Mouse (Mus musculus) hindbrain, embryonic 16.5 days (tissue): Measurements from ENCODE around the gene Mgll. TPM values are rescaled to one million over a fixed set of nuclear protein-coding genes. Genes with fewer than 3 reads are reported as not detected.

Experiments used
- ATAC-seq: fragments of 200-750 bp; cut with Nextera tagmentation; 2 replicates; pipeline ENCODE4 v1.8.0; 2017; ENCODE audit warnings: moderate TSS enrichment, moderate library complexity
- H3K27ac ChIP-seq: fragments of 300-500 bp; sonication (generic); 2 replicates; pipeline ENCODE4 v1.5.1; 2014; ENCODE audit warnings: low read depth, mild to moderate bottlenecking, control low read depth, low read length, moderate library complexity
- H3K27me3 ChIP-seq: fragments of 300-500 bp; sonication (generic); replicated peaks from 2 replicates; pipeline ENCODE4 v1.6.1; 2014; ENCODE audit warnings: low read length; ENCODE audit not compliant: control insufficient read depth, insufficient read depth
- H3K36me3 ChIP-seq: fragments of 300-500 bp; sonication (generic); 2 replicates; pipeline ENCODE4 v1.6.1; 2014; ENCODE audit warnings: mild to moderate bottlenecking, low read length, moderate library complexity, mixed read lengths; ENCODE audit not compliant: control insufficient read depth, insufficient read depth
- H3K4me1 ChIP-seq: fragments of 300-500 bp; sonication (generic); 2 replicates; pipeline ENCODE4 v1.6.1; 2014; ENCODE audit warnings: low read depth, low read length; ENCODE audit not compliant: control insufficient read depth, insufficient read depth
- H3K4me2 ChIP-seq: fragments of 300-500 bp; sonication (generic); 2 replicates; pipeline ENCODE4 v1.6.1; 2014; ENCODE audit warnings: mild to moderate bottlenecking, low read length, control low read depth, moderate library complexity
- H3K4me3 ChIP-seq: fragments of 300-500 bp; sonication (generic); 2 replicates; pipeline ENCODE4 v1.5.1; 2014; ENCODE audit warnings: mild to moderate bottlenecking, low read length, control low read depth, moderate library complexity
- H3K9ac ChIP-seq: fragments of 300-500 bp; sonication (generic); 2 replicates; pipeline ENCODE4 v1.6.1; 2014; ENCODE audit warnings: low read depth, mild to moderate bottlenecking, control low read depth, low read length, moderate library complexity
- H3K9me3 ChIP-seq: fragments of 300-500 bp; sonication (generic); 2 replicates; pipeline ENCODE4 v1.6.1; 2014; ENCODE audit warnings: mild to moderate bottlenecking, low read length, moderate library complexity; ENCODE audit not compliant: control insufficient read depth
- WGBS: fragments of 180-500 bp; shearing (Covaris S2); extraction: QIAGEN DNeasy Blood & Tissue Kit; methylation state at CpG from one replicate; pipeline ENCODE4 v1.1.7; 2014; 5-methylcytosine and 5-hydroxymethylcytosine counted together
- polyA plus RNA-seq: library from polyadenylated mRNA; unstranded; fragments of >200 nt; fragmentation: Nextera tagmentation; extraction: Ambion mirVana; gene quantifications from 2 replicates; pipeline ENCODE4 v1.2.1, GENCODE M21; 2015

The Mgll gene
- polyA plus RNA-seq, 1 experiment from 2014 or later, result 96.8 TPM

GRCm38 (mm10) chr6:88736741-88737508, 12.7 kb downstream of the Mgll start:
- H3K27ac ChIP-seq, result no peak overlapping the region
- no peak overlapping the region for H3K4me2 ChIP-seq
- no peaks in the 10 kb centered on the region for H3K36me3 ChIP-seq
- no peaks in the 10 kb centered on the region for H3K27me3 ChIP-seq
- no peaks in the 10 kb centered on the region for H3K9me3 ChIP-seq
- WGBS, result 66% methylated on average over 16 of the region's 16 CpGs
- 0 out of 2 replicates have a peak, but pooled peaks have one; percentile 38 for ATAC-seq
- H3K9ac ChIP-seq, result no peak overlapping the region
- H3K4me3 ChIP-seq, result no peak overlapping the region
- H3K4me1 ChIP-seq, result peaks cover 17% of the 10 kb centered on the region

GRCm38 (mm10) chr6:88737509-88737888, 13.3 kb downstream of the Mgll start:
- 70% methylated on average over 5 of the region's 6 CpGs for WGBS

GRCm38 (mm10) chr6:88741041-88741440, 16.8 kb downstream of the Mgll start:
- no peaks in the 10 kb centered on the region for H3K9me3 ChIP-seq
- H3K27ac ChIP-seq, result no peak overlapping the region
- H3K9ac ChIP-seq, result no peak overlapping the region
- WGBS, result 92% methylated on average over 3 of the region's 3 CpGs
- H3K4me3 ChIP-seq, result no peak overlapping the region
- H3K36me3 ChIP-seq, result no peaks in the 10 kb centered on the region
- no peak for ATAC-seq
- peaks cover 22% of the 10 kb centered on the region for H3K4me1 ChIP-seq
- H3K4me2 ChIP-seq, result no peak overlapping the region
- H3K27me3 ChIP-seq, result no peaks in the 10 kb centered on the region

More at GRCm38 (mm10) chr6:88737509-88737888, 13.3 kb downstream of the Mgll start:
- peaks cover 13% of the 10 kb centered on the region for H3K4me1 ChIP-seq
- H3K27me3 ChIP-seq, result no peaks in the 10 kb centered on the region
- H3K9ac ChIP-seq, result no peak overlapping the region
- no peak overlapping the region for H3K27ac ChIP-seq
- H3K36me3 ChIP-seq, result no peaks in the 10 kb centered on the region
- no peaks in the 10 kb centered on the region for H3K9me3 ChIP-seq
- no peak overlapping the region for H3K4me3 ChIP-seq
- ATAC-seq, result no peak
- H3K4me2 ChIP-seq, result no peak overlapping the region

GRCm38 (mm10) chr6:88741791-88742190, 17.6 kb downstream of the Mgll start:
- Histone ChIP-seq H3K9ac (no peak overlapping the region), H3K4me2 (no peak overlapping the region), H3K27ac (no peak overlapping the region), H3K27me3 (no peaks in the 10 kb centered on the region), H3K9me3 (no peaks in the 10 kb centered on the region), H3K4me1 (peaks cover 21% of the 10 kb centered on the region), H3K4me3 (no peak overlapping the region), H3K36me3 (no peaks in the 10 kb centered on the region)
- 63% methylated on average over 3 of the region's 3 CpGs for WGBS
- ATAC-seq, result peak; percentile 12; the same call in 1 of the 2 replicates

DNA sequence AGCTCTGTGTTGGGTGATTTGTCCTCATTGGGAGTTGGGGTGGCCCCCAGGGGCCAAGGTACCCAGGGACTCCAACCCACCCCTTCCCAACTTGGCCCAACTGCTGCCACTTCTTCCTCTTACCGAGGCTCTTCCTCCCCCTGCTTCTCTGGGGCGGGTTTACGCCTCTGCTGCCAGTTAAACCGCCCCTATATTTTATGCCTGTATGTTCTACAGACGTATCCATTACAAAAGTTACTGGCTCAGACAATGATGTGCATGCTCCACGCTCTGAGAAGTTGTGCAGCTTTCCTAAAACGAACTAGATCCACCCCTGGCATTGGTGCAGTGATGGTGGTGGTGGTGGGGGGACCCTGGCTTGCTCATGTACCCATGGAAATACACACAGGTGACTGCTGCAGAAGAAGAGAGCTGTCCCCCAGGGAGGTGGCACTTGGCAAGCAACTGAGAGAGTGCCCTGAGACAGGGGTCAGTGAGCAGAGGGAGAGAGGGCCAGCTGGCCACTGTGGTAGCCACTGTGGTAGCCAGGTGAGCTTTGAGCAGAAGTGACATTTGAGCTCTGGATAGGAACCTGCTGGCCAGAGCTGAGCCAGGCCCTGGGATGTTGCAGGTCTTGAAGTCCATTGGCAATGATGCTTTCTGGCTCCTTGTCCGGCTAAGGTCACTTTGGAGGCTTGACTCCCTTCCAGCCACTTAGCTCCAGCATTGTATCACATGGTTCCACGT, 18.2 kb downstream of the Mgll start:
- H3K27ac ChIP-seq, result 0 out of 2 replicates have a peak overlapping the region, but pooled peaks have one; percentile 23
- WGBS, result 69% methylated on average over 9 of the region's 9 CpGs

DNA sequence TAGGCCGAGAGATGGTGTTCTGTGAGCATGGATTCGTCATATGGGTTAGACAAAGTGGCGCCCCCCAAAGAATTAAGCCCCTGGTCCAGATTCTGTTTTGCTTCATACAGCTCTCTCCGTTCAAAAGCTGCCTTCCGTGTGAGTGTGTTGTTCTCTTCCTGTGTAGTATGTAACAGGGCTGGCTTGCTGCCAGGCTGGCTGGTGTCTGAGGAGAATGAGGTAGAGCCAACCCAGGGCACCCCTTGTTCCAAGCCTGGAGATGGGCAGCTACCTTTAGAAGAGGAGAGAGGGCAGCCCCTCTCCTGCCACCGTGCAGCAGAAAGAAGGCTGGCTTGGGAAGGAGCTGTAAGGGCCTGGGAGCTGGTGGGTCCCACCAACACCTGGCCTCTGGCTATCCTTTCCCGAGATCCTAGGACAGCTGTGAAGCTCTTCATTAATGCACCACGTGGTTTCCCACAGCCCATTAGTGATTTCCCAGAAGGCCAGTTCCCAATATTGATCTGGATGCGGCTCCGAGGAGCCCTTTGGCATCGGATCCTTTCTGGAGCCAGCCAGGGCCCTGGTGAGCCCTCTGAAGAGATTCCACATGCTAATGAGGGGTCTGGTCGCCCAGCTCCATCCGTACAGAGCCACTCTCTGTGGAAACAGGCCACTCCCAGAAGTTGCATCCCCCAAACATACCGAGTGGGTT, 19.5 kb downstream of the Mgll start:
- H3K9ac ChIP-seq, result no peak overlapping the region; the same call in 1 of the 2 replicates
- peak; percentile 67 for ATAC-seq
- WGBS, result 44% methylated on average over 14 of the region's 14 CpGs

More for the DNA sequence above, 18.2 kb downstream of the Mgll start:
- H3K4me1 ChIP-seq, result peaks cover 19% of the 10 kb centered on the region
- H3K4me3 ChIP-seq, result no peak overlapping the region
- H3K9me3 ChIP-seq, result no peaks in the 10 kb centered on the region
- H3K27me3 ChIP-seq, result no peaks in the 10 kb centered on the region
- H3K4me2 ChIP-seq, result no peak overlapping the region
- H3K36me3 ChIP-seq, result no peaks in the 10 kb centered on the region
- H3K9ac ChIP-seq, result no peak overlapping the region
- ATAC-seq, result 0 out of 2 replicates have a peak, but pooled peaks have one; percentile 5

DNA sequence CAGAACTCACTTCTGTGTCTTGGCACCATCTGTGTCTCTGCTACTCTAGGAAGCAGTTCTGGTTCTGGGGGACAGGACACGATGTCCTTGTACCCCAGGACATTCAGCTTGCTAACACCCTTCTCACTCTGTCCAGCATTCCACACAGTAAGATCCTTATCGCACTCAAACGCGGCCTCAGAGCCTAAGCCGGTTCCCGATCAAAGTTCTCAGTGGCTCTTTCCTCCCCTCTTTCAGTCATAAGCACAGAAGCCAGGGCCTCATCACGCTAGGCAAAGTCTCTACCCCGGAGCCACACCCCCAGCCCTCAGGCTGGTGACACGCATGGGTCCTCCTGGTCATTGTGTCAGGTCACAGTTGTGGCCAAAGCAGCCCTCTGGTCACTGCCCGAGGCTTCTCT, 20.8 kb downstream of the Mgll start:
- no peak for ATAC-seq
- WGBS, result 91% methylated on average over 10 of the region's 10 CpGs

More for the DNA sequence above, 19.5 kb downstream of the Mgll start:
- no peak overlapping the region for H3K4me3 ChIP-seq
- H3K36me3 ChIP-seq, result no peaks in the 10 kb centered on the region
- H3K27ac ChIP-seq, result 0 out of 2 replicates have a peak overlapping the region, but pooled peaks have one; percentile 3
- H3K4me1 ChIP-seq, result peaks cover 19% of the 10 kb centered on the region
- H3K4me2 ChIP-seq, result no peak overlapping the region
- H3K27me3 ChIP-seq, result no peaks in the 10 kb centered on the region
- no peaks in the 10 kb centered on the region for H3K9me3 ChIP-seq

DNA sequence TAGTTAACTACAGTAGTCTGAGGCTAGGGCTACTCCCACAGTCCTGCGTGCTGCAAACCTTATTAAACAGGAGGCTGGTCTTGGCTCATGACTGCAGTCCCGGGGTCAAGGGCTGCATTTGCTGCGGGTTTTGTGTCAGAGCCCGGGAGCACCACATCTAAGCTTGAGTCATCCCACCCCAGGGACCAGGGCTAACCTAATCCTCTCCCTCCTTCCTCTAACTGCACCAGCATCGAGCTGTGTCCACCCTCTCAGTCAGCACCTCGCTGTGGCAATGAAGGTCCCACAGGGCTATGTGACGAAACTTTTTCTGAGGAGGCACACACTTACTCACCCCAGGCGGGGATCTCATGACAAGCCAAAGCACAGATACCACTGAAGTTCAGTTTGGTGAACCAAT, 22.1 kb downstream of the Mgll start:
- no peak overlapping the region for H3K4me2 ChIP-seq
- peaks cover 19% of the 10 kb centered on the region for H3K4me1 ChIP-seq
- H3K27me3 ChIP-seq, result no peaks in the 10 kb centered on the region
- H3K27ac ChIP-seq, result no peak overlapping the region
- ATAC-seq, result no peak
- H3K9me3 ChIP-seq, result no peaks in the 10 kb centered on the region
- 87% methylated on average over 8 of the region's 8 CpGs for WGBS
- H3K9ac ChIP-seq, result no peak overlapping the region
- H3K4me3 ChIP-seq, result no peak overlapping the region
- no peaks in the 10 kb centered on the region for H3K36me3 ChIP-seq

More for the DNA sequence above, 20.8 kb downstream of the Mgll start:
- no peaks in the 10 kb centered on the region for H3K27me3 ChIP-seq
- no peak overlapping the region for H3K27ac ChIP-seq
- H3K9ac ChIP-seq, result no peak overlapping the region
- no peaks in the 10 kb centered on the region for H3K36me3 ChIP-seq
- H3K4me2 ChIP-seq, result no peak overlapping the region
- no peaks in the 10 kb centered on the region for H3K9me3 ChIP-seq
- no peak overlapping the region for H3K4me3 ChIP-seq
- peaks cover 19% of the 10 kb centered on the region for H3K4me1 ChIP-seq
